Mouse (Mus musculus): ENCODE data around the gene Srd5a1. TPM values are rescaled to one million over a fixed set of nuclear protein-coding genes. Genes with fewer than 3 reads are reported as not detected.
A peak's percentile ranks its signal among the peaks of the same experiment; 100 is the strongest.

Srd5a1 gene
- total RNA-seq, 2 experiments from 2014 or later: 8.2 to 23.2 TPM

DNA sequence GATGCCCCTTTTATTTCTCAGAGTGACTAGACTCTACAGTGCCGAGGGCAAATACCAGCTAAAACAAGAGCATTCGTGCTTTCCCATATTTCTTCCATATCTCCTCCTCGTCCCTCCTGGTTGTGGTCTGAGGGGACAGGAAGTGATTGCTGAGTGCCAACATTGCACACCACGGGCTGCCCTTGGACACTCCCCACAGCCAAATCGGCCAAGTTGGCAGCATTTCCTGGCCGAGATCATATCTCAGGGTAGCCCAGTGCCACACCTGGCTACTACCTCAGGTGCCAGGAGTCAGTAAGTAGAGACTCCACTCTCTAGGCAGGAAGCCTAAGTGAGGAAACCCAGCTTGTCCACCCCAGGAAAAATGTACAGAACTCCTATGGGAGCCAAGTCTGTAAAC lies 70.0 kb downstream of the Srd5a1 start:
- DNase-seq: peak; percentile 42 to 45

DNA sequence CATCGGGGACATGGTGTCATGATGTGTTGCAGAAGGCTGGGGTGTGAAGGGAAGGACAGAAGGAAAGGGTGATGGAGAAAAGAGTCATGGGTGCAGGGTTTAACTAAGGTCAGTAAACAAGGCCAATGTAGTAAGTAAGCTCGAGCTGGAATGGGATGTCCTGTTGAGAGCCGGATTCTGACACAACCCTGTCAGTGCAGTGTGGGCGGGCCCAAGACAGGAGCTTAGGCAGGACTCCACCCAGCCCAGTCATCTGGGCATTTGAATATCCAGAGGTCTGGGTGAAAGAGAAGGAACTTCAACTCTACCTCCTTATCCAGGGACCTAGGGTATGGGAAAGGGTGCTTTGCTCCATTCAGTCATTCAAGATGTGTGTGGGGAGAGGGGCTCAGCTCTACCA lies 72.9 kb downstream of the Srd5a1 start:
- DNase-seq: peak; percentile 77 to 78

GRCm38 (mm10) chr13:69537366-69537765 lies 73.9 kb downstream of the Srd5a1 start:
- DNase-seq: peak; percentile 39 to 47

DNA sequence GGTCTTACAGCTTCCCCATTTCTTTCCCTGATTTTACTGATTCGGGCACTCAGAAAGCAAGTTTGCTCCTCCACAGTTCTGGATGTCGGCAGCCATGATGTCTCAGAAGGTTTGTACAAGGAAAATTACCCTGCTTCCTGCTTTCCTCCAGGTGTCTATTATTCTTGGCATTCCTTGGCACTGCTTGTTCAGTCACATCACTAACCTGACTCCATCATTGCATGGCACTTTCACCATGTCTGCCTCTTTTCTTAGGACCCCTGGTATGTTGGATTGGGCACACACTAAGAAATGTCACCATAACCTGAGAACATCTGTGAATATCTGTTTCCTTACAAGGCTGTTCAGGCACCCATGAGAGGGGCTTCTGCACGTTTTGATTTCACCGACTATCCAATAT lies 75.2 kb downstream of the Srd5a1 start:
- DNase-seq: no peak

- DNase-seq: peak; percentile 99
Observed at GRCm38 (mm10) chr13:69534654-69535551, 76.3 kb downstream of the Srd5a1 start.

DNA sequence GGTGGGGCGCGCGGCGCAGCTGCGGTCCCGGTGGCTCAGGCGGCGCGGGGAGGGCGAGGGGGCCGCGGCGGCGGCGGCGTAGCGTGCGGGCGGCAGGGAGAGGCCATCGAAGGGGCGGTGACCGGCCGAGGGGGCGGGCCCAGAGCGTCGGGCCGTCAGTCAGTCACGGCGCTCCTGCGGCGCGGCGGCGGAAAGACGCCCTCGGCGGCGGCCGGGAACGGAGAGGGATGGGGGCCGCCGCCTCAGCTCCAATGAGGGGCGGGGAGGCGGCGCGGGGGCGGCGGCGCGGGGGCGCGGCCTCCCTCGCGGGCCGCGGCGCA lies 76.9 kb downstream of the Srd5a1 start, which contains the start of gene Tent4a:
Gene Tent4a, minus strand, starts transcription at position 284 of the 320 bp plus-strand sequence.
- DNase-seq: no peak

- DNase-seq: peak; percentile 67 to 74
Observed at GRCm38 (mm10) chr13:69533405-69534333, 77.6 kb downstream of the Srd5a1 start, which contains the start of gene Nsun2. Gene Nsun2 (plus strand): TSS chr13:69533746.

DNA sequence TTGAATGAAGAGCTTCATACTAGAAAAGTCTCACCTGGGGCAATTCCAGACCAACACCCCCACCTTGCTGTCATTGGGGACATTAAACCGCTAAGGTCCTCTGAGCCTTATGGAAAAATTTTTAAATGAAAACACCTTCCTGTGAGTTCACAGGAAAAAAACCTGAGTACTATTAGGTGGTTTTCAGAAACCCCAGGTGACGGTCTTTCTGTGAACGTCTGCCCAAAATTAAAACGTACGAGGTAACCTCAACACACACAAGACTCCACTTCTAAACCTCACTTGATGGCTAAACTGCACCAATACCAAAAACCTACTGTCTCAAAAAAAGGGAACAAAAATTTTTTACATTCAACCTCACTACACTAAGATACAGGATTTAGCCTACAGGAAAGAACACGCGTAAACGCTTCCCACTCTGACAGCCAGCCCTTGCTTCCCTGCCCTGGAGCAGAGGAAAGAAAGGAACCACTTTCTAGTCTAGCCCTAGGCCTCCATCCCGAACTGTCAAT lies 78.3 kb downstream of the Srd5a1 start:
- DNase-seq: no peak

DNA sequence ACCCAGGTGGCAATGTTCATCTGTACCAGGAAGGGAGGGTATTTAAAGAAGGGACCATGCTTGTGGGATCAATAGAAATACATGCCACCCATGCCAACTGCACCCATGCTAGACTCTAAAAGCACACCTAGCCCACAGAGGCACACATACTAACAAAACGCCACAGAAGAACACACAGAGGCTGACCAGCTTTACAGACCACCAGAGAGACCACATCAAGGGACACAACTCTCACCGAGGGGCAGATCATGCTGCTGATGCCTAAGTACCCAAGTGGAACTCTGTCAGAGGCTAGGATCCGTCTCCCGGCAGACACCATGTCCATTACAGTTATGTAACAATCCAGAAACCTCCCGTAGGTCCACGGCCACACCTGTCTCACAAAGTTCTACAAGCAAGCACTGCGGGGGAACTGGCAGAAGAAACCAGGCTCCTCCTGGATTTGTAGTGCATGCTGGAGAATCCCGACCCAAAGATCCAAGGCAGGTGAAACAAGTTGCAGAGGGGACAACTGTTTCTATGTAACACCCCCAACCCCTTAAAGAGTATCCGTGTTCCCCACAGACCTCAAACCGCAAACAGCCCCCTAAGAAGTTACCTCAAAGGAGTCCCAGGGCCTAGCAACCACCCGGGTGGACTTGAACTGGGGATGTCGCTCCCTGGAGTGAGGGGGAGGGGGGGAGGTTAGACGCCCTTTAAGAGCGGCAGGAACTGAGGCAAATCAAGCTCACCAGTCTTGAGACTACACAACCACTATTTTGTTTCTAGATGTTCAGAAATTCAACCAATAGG lies 78.9 kb downstream of the Srd5a1 start:
- no peak for DNase-seq

GRCm38 (mm10) chr13:69531431-69531830 lies 79.8 kb downstream of the Srd5a1 start:
- no peak for DNase-seq

DNA sequence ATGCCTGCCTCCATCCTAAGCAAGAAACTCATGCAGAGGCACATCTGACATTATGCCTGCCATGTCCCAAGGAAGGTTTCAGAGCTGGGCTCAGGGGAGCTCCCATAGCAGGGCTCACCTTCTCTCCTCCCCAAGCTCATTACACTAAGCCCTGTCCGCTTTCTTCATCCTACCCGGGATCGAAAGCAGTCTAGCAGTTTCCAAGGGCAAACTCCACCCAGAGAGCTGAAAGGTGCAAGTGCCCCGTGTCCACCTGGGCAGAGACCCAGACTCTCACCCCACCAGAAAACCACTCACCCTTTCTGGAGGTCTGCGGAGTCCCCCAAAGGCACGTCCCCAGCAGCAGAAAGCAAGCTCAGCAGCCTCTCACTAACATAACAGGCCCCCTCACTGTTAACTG lies 80.3 kb downstream of the Srd5a1 start:
- no peak for DNase-seq

GRCm38 (mm10) chr13:69530156-69530555 lies 81.1 kb downstream of the Srd5a1 start:
- DNase-seq: no peak

DNA sequence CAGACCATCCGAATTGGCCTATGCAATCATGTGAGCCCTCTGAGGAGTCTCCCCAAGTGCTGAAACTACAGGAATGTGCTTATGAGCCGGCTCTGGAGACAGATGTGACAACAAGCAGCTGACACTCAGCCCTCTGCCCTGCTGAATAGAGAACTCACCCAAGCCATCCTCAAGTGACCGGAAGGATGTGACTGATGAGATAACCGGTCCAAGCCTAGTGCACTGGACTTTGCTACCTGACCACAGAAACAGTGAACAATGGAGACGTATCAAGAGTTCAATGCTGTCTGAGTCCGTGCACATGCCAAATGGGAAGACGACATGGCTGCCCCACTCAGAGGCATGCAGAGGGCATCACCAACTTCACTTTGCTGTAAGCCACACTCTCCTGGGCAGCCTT lies 82.7 kb downstream of the Srd5a1 start:
- no peak for DNase-seq

DNA sequence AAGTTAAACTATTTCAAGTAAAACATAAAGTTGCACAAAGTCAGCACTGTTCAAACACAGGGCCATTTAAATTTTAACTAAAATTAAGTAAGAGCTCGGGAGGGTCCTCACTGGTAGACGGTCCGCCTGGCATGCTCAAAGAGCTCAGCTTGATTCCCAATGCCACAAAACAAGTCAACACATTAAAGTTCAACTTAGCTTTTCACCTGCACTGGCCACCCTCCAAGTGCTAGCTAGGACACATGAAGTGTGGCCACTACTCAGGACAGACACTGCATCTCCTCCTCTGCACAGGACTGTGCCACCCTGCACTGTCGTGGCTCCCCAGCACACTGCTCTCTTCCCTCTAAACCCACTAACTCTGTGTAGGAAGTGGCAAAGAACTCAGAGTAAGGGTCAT lies 85.4 kb downstream of the Srd5a1 start:
- DNase-seq: no peak

GRCm38 (mm10) chr13:69524158-69524530 lies 87.1 kb downstream of the Srd5a1 start:
- DNase-seq: no peak

Other genes with a start within 250 kb of the Srd5a1 start
- 10 to 100 TPM; 83.1 to 94.4 TPM for gene Nsun2, start 77.7 kb downstream of the Srd5a1 start, total RNA-seq (2021)
- 10 to 100 TPM; 23.2 to 25.3 TPM for gene Tent4a, start 76.8 kb downstream of the Srd5a1 start, total RNA-seq (2021)
- gene Ube2ql1, start 128.4 kb upstream of the Srd5a1 start, total RNA-seq (2021): 1 to 10 TPM in 1 of 2 experiments, under 1 TPM in 1; 0.76 to 3.5 TPM
- gene Med10, start 191.0 kb upstream of the Srd5a1 start, total RNA-seq (2021): 10 to 100 TPM; 52.9 to 76.6 TPM